Mouse (Mus musculus) embryonic facial prominence, embryonic 11.5 days (tissue): ENCODE data around the gene Sfxn2. TPM values are rescaled to one million over a fixed set of nuclear protein-coding genes. Genes with fewer than 3 reads are reported as not detected.

Experiments
- ATAC-seq: fragments of 200-750 bp; cut with Nextera tagmentation; replicated peaks from 2 replicates; pipeline ENCODE4 v1.8.0; 2017; ENCODE audit warnings: low read depth; ENCODE audit not compliant: insufficient number of reproducible peaks, low FRiP score, low TSS enrichment
- DNase-seq: peaks from one replicate; pipeline ENCODE4 v3.0.0-alpha.2; 2015; ENCODE audit warnings: low spot score
- H3K27ac ChIP-seq: fragments of 300-500 bp; sonication (generic); replicated peaks from 2 replicates; pipeline ENCODE4 v1.5.1; 2014; ENCODE audit warnings: mild to moderate bottlenecking, low read depth, low read length, control low read depth
- H3K27me3 ChIP-seq: fragments of 300-500 bp; sonication (generic); 2 replicates; pipeline ENCODE4 v1.6.1; 2014; ENCODE audit warnings: mild to moderate bottlenecking, low read length, moderate library complexity, mixed read lengths; ENCODE audit not compliant: control insufficient read depth, insufficient read depth
- H3K36me3 ChIP-seq: fragments of 300-500 bp; sonication (generic); replicated peaks from 2 replicates; pipeline ENCODE4 v1.6.1; 2014; ENCODE audit warnings: low read depth, mild to moderate bottlenecking, low read length, moderate library complexity, mixed read lengths; ENCODE audit not compliant: control insufficient read depth, insufficient read depth
- H3K4me1 ChIP-seq: fragments of 300-500 bp; sonication (generic); 2 replicates; pipeline ENCODE4 v1.6.1; 2014; ENCODE audit warnings: low read length, mixed read lengths; ENCODE audit not compliant: control insufficient read depth, insufficient read depth
- H3K4me2 ChIP-seq: fragments of 300-500 bp; sonication (generic); 2 replicates; pipeline ENCODE4 v1.6.1; 2014; ENCODE audit warnings: low read depth, mild to moderate bottlenecking, control low read depth, low read length, moderate library complexity
- H3K4me3 ChIP-seq: fragments of 300-500 bp; sonication (generic); 2 replicates; pipeline ENCODE4 v1.5.1; 2014; ENCODE audit warnings: low read depth, low read length, control low read depth
- H3K9ac ChIP-seq: fragments of 300-500 bp; sonication (generic); replicated peaks from 2 replicates; pipeline ENCODE4 v1.6.1; 2014; ENCODE audit warnings: mild to moderate bottlenecking, control low read depth, low read length
- H3K9me3 ChIP-seq: fragments of 300-500 bp; sonication (generic); replicated peaks from 2 replicates; pipeline ENCODE4 v1.6.1; 2016; ENCODE audit warnings: mild to moderate bottlenecking, low read length, inconsistent platforms, mixed read lengths; ENCODE audit not compliant: control insufficient read depth
- WGBS: fragments of 180-500 bp; shearing (Covaris S2); extraction: QIAGEN DNeasy Blood & Tissue Kit; methylation state at CpG from one replicate; pipeline ENCODE4 v1.1.7; 2014; 5-methylcytosine and 5-hydroxymethylcytosine counted together
- polyA plus RNA-seq: library from polyadenylated mRNA; unstranded; fragments of >200 nt; fragmentation: Nextera tagmentation; extraction: Ambion mirVana; gene quantifications from 2 replicates; pipeline ENCODE4 v1.2.1, GENCODE M21; 2014

Sfxn2 gene
- polyA plus RNA-seq, 1 experiment from 2014 or later, result 13.6 TPM

DNA sequence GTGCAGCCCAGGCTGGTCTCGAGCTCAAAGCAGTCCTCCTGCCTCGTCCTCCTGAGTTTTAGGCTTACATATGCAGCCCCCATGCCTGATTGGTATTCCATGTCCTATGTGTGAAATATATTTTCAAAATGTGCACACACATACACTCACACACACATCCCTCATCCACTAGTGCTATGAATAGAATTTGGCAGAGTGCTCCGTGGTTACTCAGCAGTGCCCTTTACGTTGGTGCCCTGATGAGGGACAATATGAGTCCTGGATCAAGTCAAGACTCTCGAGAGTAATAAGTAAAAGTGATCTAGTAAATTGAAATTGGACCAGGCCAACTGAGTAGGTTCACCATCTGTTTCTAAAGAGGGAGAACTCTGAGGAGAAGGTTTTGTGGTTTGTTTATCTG, 70.1 kb downstream of the Sfxn2 start:
- ATAC-seq (no peak), DNase-seq (no peak)
- Histone ChIP-seq H3K27ac (no peak overlapping the region), H3K27me3 (no peaks in the 10 kb centered on the region), H3K4me1 (peaks cover 30% of the 10 kb centered on the region), H3K9ac (no peak overlapping the region), H3K4me2 (no peak overlapping the region), H3K4me3 (no peak overlapping the region), H3K9me3 (no peaks in the 10 kb centered on the region), H3K36me3 (no peaks in the 10 kb centered on the region; the same call in 1 of the 2 replicates)
- WGBS, result 84% methylated on average over 5 of the region's 5 CpGs

- peaks cover 30% of the 10 kb centered on the region for H3K4me1 ChIP-seq
- H3K4me2 ChIP-seq, result no peak overlapping the region
- H3K27ac ChIP-seq, result peak overlapping the region; percentile 53; the same call in 1 of the 2 replicates
Observed at GRCm38 (mm10) chr19:46644343-46644792, 71.2 kb downstream of the Sfxn2 start.

DNA sequence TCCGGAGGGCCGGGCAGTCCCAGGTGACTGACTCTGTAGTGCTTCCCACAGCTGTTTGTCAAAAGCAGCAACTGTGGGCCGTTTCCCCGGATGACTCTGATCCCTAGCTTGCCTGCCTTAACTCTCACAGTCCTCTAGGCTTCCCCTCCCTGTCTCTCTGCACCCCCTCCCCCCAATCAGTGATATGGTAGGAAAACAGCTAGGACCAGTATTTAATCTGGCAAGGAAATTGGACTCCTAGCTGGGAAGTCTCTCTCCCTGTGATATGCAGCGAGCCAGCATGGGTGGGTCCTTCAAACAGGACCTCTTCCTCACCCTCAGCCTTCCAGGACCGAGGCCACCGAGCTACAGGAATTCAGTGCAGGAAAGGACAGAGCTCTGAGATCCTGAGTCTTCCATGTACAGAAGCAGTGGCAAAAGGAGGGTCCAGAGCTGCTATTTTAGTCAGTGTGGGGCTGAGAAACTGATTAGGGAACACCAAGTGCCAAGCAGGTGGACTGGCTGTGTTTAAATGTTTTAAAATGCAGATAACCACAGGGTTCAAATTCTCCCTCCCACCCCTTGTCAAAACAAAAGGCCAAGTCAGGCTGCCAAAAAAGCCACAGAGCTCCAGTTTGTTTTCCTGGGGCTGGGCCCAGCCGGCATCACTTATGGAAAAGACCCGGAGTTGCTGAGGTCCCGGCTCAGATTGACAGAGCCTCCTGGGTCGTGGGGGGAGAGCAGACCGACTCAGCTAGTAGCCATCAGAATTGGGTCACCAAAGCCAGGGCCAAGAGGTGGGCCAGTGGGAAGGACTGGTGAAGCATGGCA, 71.8 kb downstream of the Sfxn2 start:
- H3K27me3 ChIP-seq, result no peaks in the 10 kb centered on the region
- H3K4me1 ChIP-seq, result peaks cover 30% of the 10 kb centered on the region
- ATAC-seq (no peak), DNase-seq (peak; percentile 57)
- H3K4me2 ChIP-seq, result no peak overlapping the region
- 23% methylated on average over 12 of the region's 12 CpGs for WGBS
- H3K9me3 ChIP-seq, result no peaks in the 10 kb centered on the region
- H3K9ac ChIP-seq, result no peak overlapping the region
- H3K4me3 ChIP-seq, result no peak overlapping the region
- no peaks in the 10 kb centered on the region; the same call in 1 of the 2 replicates for H3K36me3 ChIP-seq
- peak overlapping the region; percentile 53; the same call in 1 of the 2 replicates for H3K27ac ChIP-seq

More at GRCm38 (mm10) chr19:46644343-46644792, 71.2 kb downstream of the Sfxn2 start:
- no peaks in the 10 kb centered on the region for H3K9me3 ChIP-seq
- no peaks in the 10 kb centered on the region for H3K27me3 ChIP-seq
- 71% methylated on average over 10 of the region's 10 CpGs for WGBS
- no peak for DNase-seq
- H3K36me3 ChIP-seq, result no peaks in the 10 kb centered on the region; the same call in 1 of the 2 replicates
- no peak for ATAC-seq
- no peak overlapping the region for H3K9ac ChIP-seq
- H3K4me3 ChIP-seq, result no peak overlapping the region

GRCm38 (mm10) chr19:46646041-46646481, 72.9 kb downstream of the Sfxn2 start:
- Histone ChIP-seq H3K36me3 (no peaks in the 10 kb centered on the region; the same call in 1 of the 2 replicates), H3K9ac (no peak overlapping the region), H3K27ac (no peak overlapping the region; the same call in 1 of the 2 replicates), H3K4me1 (peaks cover 30% of the 10 kb centered on the region), H3K4me2 (no peak overlapping the region), H3K9me3 (no peaks in the 10 kb centered on the region), H3K4me3 (no peak overlapping the region), H3K27me3 (no peaks in the 10 kb centered on the region)
- 60% methylated on average over 12 of the region's 12 CpGs for WGBS
- no peak for ATAC-seq
- DNase-seq, result no peak

- H3K27me3 ChIP-seq, result no peaks in the 10 kb centered on the region
- ATAC-seq (no peak), DNase-seq (no peak)
- H3K9me3 ChIP-seq, result no peaks in the 10 kb centered on the region
- H3K4me1 ChIP-seq, result peaks cover 20% of the 10 kb centered on the region
- H3K4me3 ChIP-seq, result no peak overlapping the region
- no peak overlapping the region for H3K9ac ChIP-seq
- 69% methylated on average over 3 of the region's 3 CpGs for WGBS
- H3K36me3 ChIP-seq, result no peaks in the 10 kb centered on the region; the same call in 1 of the 2 replicates
- no peak overlapping the region for H3K4me2 ChIP-seq
- no peak overlapping the region for H3K27ac ChIP-seq
Observed at GRCm38 (mm10) chr19:46647254-46647653, 74.1 kb downstream of the Sfxn2 start.

Other genes with a start within 250 kb of the Sfxn2 start
- 4.8 and 5.0 TPM in 2 replicates for gene Psd, start 246.2 kb upstream of the Sfxn2 start, polyA plus RNA-seq
- 15.0 and 18.0 TPM in 2 replicates for gene Fbxl15, start 245.2 kb upstream of the Sfxn2 start, polyA plus RNA-seq
- 183 and 199 TPM in 2 replicates for gene Cuedc2, start 234.7 kb upstream of the Sfxn2 start, polyA plus RNA-seq
- gene Mfsd13a, start 232.2 kb upstream of the Sfxn2 start, polyA plus RNA-seq, result 3.2 and 4.1 TPM in 2 replicates
- gene 2310034G01Rik, start 223.1 kb upstream of the Sfxn2 start, polyA plus RNA-seq, result 1.1 and 2.0 TPM in 2 replicates
- 171 and 182 TPM in 2 replicates for gene Actr1a, start 177.6 kb upstream of the Sfxn2 start, polyA plus RNA-seq
- 32.7 and 36.3 TPM in 2 replicates for gene Sufu, start 176.5 kb upstream of the Sfxn2 start, polyA plus RNA-seq
- 17.8 and 18.6 TPM in 2 replicates for gene Trim8, start 71.7 kb upstream of the Sfxn2 start, polyA plus RNA-seq
- 122 and 130 TPM in 2 replicates for gene Arl3, start 167 bp upstream of the Sfxn2 start, polyA plus RNA-seq
- 30.1 and 34.4 TPM in 2 replicates for gene Wbp1l, start 25.7 kb downstream of the Sfxn2 start, polyA plus RNA-seq
- not detected in 2 replicates for gene Cyp17a1, start 99.8 kb downstream of the Sfxn2 start, polyA plus RNA-seq
- gene Borcs7, start 116.5 kb downstream of the Sfxn2 start, polyA plus RNA-seq, result 13.4 and 15.3 TPM in 2 replicates
- 29.3 and 34.6 TPM in 2 replicates for gene As3mt, start 134.1 kb downstream of the Sfxn2 start, polyA plus RNA-seq
- gene Cnnm2, start 188.2 kb downstream of the Sfxn2 start, polyA plus RNA-seq, result 3.6 and 3.8 TPM in 2 replicates